Mouse (Mus musculus) spleen, postnatal 4 days (tissue): Measurements from ENCODE around the gene Il18.

ENCODE experiments used
- DNase-seq, 2 experiments: peaks; one replicate each; pipeline ENCODE4 v3.0.0; 2022; ENCODE audit warnings: low spot score in 2 of 2

The Il18 gene

DNA sequence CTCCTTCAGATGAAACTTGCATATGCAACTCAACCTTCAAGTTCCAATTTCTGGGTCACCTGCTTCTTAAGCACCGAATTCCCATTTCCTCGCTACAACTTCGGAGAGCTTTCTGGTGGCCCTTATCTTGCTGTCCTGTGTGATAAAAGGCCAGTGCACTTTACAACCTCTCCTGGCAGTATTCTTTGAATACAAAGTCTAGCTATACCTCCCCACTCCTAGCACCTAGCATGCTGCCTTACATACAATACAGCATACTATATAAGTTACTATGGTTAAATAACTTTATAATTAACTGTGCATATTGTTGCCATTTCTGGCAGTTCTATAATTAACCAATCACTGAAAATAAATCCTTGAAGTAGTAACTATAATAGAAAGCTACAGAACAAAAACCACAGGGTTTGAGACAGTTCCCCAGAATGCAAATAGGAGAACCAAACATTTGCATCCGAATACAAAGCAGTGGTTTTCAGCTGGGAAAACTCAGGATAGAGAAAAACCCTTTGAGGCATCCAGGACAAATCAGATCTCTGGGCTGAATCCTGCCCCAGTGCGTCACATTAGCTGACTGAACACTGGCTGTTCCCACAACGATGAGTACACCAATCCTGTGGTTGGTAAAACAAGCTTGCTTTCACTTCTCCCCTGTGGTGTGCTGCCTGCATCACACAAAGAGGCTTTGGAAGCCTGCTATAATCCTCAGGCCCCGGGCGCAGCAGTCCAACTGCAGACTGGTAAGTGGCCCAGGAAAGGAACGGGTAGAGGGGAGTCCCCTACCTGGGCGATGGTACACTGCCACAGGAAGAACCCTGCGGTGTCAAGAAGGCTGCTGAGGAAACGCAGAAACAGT, at the start of gene Il18:
Gene Il18 (plus strand): TSS at position 587 of the 853 bp plus-strand sequence.
- peak in 1 of 2 experiments; percentile 28 for DNase-seq

- no peak for DNase-seq
These were observed 49.2 kb upstream of the Il18 start for GRCm38 (mm10) chr9:50505405-50505804.

DNA sequence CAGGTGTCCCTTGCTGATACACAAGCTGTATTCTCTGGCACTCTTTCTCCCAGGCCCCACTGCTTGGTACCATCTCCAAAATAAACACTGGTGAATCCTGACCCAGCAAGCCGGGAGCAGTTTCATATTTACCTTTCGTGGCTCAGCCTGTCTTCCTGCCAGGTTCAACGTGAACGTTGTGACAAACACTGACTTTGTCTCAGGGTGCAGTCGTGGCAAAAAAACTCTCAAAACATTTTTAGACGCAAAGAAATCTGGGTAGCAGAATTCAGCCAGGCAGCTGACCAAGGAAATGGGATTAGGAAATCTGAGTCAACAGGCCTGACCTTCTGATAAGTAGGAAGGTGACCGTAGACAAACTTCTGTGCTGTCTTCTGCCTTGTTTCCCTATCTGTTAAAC, 47.1 kb upstream of the Il18 start:
- DNase-seq: no peak

- DNase-seq: no peak
These were observed 39.2 kb upstream of the Il18 start for GRCm38 (mm10) chr9:50515462-50515861.

- no peak for DNase-seq
These were observed 35.8 kb upstream of the Il18 start for GRCm38 (mm10) chr9:50518781-50519180.

GRCm38 (mm10) chr9:50520748-50521147, 33.9 kb upstream of the Il18 start:
- DNase-seq: no peak

GRCm38 (mm10) chr9:50521562-50521961, 33.1 kb upstream of the Il18 start:
- DNase-seq: no peak

- DNase-seq: no peak
These were observed 32.1 kb upstream of the Il18 start for GRCm38 (mm10) chr9:50522574-50522973.

DNA sequence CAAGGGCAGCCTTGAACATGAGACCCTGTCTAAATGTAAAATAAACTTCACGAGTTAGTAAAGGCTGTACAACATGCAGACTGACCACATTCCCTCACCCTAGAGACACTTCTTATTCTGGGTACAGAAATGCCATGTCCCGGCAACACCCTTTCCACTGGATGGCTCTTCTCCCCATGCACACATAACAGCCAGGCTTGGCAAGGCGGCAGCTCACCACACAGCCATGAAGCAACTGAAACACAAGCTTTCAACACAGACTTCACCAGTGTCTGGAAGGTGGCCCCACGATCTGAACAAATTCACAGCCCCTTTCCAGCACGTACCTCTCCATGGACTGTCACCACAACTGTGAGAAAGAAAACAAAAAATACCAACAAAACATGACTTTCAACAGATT, 29.7 kb upstream of the Il18 start:
- DNase-seq: no peak

DNA sequence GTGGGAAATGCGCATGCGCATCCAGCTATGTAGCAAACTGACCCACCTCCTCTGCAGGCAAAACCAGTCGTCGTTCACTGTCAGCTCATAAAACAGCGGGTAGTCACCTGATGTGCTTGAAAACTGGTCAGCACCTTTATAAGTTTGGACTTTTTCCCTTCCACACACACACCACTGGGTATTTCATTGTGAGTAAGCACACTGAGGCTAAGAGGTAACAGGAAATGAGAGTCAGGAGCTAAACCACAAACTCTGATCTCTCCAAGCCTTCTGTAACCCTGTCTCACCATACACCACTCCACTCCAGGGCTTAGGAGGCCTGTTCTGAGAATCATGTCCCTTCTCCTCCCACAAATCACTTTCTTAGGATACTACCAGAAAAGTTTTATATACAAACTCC, 29.0 kb upstream of the Il18 start:
- DNase-seq: no peak

GRCm38 (mm10) chr9:50527860-50528259, 26.8 kb upstream of the Il18 start:
- DNase-seq: no peak

DNA sequence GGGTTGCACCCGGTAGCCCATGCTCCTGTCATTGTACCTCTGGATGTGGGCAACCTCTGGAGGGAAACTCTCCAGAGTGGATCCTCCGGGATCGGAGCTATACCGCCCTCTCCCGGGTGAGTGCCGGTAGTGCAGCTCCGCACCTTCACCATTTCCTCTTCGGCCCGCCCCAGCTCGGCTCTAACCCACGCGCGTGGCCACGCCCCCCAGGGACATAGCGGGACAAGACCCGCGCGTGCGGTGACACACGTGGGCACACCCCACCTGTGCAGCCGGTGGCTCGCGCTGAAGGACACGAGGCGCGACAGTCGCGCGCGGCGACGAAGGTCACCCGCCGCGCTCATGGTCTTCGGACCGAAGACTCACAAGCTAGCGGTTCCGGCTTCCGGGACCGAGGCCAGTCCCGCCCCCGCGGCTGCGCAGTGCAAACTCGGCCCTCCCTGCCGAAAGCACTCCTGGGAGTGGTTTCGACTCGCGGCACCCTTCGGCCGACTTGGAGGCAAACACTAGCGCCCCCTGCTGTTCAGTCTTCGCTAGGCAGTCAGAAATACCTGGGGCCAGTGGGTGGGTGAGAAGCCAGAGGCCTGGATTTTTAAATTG, 26.2 kb upstream of the Il18 start, which contains the start of gene Pts:
Gene Pts (minus strand): TSS at position 432 of the 600 bp plus-strand sequence.
- peak; percentile 97 to 99 for DNase-seq

- DNase-seq: no peak
These were observed 23.7 kb upstream of the Il18 start for GRCm38 (mm10) chr9:50530890-50531289.

GRCm38 (mm10) chr9:50533328-50533727, 21.3 kb upstream of the Il18 start:
- DNase-seq: peak; percentile 38 to 74

DNA sequence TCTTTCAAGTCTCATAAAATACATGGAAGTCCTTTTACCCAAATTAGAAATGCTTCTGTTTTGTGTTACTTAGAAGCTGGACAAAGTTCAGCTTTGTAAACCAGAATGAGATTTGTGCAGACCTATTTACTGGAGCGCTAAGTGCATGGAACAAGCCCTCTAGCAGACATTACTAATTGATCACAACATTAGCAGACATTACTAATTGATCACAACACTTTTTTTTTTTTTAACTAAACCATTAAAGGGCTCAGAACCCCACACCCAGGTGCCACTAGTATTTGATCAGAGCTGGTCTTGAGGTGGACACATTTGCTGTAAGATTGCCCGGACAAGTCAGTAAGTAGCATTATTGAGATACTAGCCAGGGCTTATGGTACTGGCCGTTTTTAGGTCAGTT, 20.8 kb upstream of the Il18 start:
- DNase-seq: peak; percentile 2 to 55

- DNase-seq: peak in 1 of 2 experiments; percentile 50
These were observed 18.7 kb upstream of the Il18 start for GRCm38 (mm10) chr9:50535930-50536329.

GRCm38 (mm10) chr9:50536603-50537135, 18.0 kb upstream of the Il18 start:
- peak; percentile 2 to 32 for DNase-seq

- DNase-seq: peak in 1 of 2 experiments; percentile 55
These were observed 17.3 kb upstream of the Il18 start for GRCm38 (mm10) chr9:50537295-50537694.

DNA sequence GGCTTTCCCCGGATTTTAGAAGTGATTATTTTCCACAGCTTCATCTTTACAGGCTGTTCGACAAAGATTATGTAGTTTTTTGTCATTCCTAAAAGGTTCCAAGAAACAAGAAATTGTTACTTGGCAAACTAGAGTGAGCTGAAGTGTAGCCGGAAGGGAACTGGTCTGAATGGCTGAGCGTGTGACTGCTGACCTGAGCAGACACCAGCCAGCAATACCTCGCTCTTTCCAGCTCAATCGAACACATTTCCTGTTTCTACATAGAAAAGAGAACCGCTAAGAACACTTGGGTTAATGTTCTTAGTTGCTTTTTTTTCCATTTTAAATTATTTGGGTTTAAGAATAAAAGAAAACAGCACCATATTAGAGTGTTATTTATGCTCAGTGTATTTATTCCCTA, 14.5 kb upstream of the Il18 start:
- DNase-seq: no peak

DNA sequence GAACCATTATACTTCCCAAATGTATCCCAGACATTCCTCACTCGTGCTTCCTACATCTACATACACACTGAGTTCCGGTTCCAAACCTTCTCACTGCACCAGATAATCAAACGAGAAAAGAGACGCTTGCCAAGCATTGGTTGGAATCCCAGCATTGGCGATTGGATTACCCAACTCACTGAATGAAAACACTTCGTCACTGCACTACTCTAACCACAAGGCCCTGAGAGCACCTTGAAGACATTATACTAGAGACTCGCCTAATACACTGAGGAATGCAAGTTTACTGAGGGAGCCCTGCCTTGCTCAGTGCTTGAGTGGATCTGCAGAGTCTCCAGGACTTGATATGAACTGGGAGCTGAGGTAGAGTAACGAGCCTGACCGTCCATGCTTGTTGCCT, 12.2 kb upstream of the Il18 start:
- DNase-seq: no peak

- DNase-seq: no peak
These were observed 6.7 kb upstream of the Il18 start for GRCm38 (mm10) chr9:50547859-50548478.

GRCm38 (mm10) chr9:50548936-50549335, 5.7 kb upstream of the Il18 start:
- no peak for DNase-seq
